Mouse (Mus musculus): ENCODE measurements at regions not wholly inside any gene's neighbourhood (a gene's known extent, or its start where the extent isn't known, plus 50 kb on each side); places are given as distances from the start of the nearest gene placed in this dataset.

DNA sequence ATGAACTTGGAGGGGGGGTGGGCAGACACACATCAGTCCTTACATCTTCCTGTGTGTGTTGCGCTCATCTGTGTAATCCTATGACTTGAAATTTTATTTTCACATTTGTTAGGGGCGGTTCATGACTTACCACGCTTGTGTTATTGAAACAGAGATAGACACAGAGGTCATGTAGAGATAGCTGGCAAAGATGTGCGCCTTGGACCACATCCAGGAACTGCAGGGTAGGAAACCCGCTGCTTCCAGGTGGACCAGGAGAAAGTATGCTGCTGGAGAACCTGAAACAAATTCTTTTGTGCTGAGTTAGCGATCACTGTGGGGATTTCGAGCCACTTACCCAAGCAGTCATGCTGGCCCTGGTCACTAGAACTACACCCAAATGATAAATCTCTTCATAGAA, 89.1 kb downstream of the Kcnj2 start:
- no peaks in the 10 kb centered on the region for H3K36me3 ChIP-seq (ENCODE audit: control insufficient read depth, insufficient read depth, low read length)
- 90% methylated on average over 7 of the region's 7 CpGs for WGBS
- no peaks in the 10 kb centered on the region for H3K4me1 ChIP-seq (ENCODE audit: control insufficient read depth, insufficient read depth, low read length)
- H3K27ac ChIP-seq (ENCODE audit: low read depth, low read length), result no peak overlapping the region
- H3K27me3 ChIP-seq (ENCODE audit: control insufficient read depth, insufficient read depth, low read length), result no peaks in the 10 kb centered on the region
- no peak overlapping the region for H3K4me2 ChIP-seq (ENCODE audit: low read depth, low read length)
- no peak overlapping the region for H3K4me3 ChIP-seq (ENCODE audit: low read depth, low read length)
- H3K9me3 ChIP-seq (ENCODE audit: control insufficient read depth, low read length), result no peaks in the 10 kb centered on the region
- ATAC-seq (ENCODE audit: low read depth), result no peak
- H3K9ac ChIP-seq (replicated peaks; ENCODE audit: low read depth, low read length), result no peak overlapping the region

GRCm38 (mm10) chr11:111155747-111156146, 89.8 kb downstream of the Kcnj2 start:
- ATAC-seq (ENCODE audit: low read depth), result no peak
- Histone ChIP-seq H3K27ac (ENCODE audit: low read depth, low read length) (no peak overlapping the region), H3K4me3 (ENCODE audit: low read depth, low read length) (no peak overlapping the region), H3K4me2 (ENCODE audit: low read depth, low read length) (no peak overlapping the region), H3K4me1 (ENCODE audit: control insufficient read depth, insufficient read depth, low read length) (no peaks in the 10 kb centered on the region), H3K9ac (replicated peaks; ENCODE audit: low read depth, low read length) (no peak overlapping the region), H3K36me3 (ENCODE audit: control insufficient read depth, insufficient read depth, low read length) (no peaks in the 10 kb centered on the region), H3K9me3 (ENCODE audit: control insufficient read depth, low read length) (no peaks in the 10 kb centered on the region), H3K27me3 (ENCODE audit: control insufficient read depth, insufficient read depth, low read length) (no peaks in the 10 kb centered on the region)
- 77% methylated on average over 7 of the region's 7 CpGs for WGBS

- WGBS, result 84% methylated on average over 2 of the region's 2 CpGs
- H3K4me2 ChIP-seq (ENCODE audit: low read depth, low read length), result no peak overlapping the region
- no peak overlapping the region for H3K4me3 ChIP-seq (ENCODE audit: low read depth, low read length)
- H3K9ac ChIP-seq (replicated peaks; ENCODE audit: low read depth, low read length), result no peak overlapping the region
- no peaks in the 10 kb centered on the region for H3K9me3 ChIP-seq (ENCODE audit: control insufficient read depth, low read length)
- ATAC-seq (ENCODE audit: low read depth), result no peak
- no peaks in the 10 kb centered on the region for H3K27me3 ChIP-seq (ENCODE audit: control insufficient read depth, insufficient read depth, low read length)
- no peak overlapping the region for H3K27ac ChIP-seq (ENCODE audit: low read depth, low read length)
- H3K4me1 ChIP-seq (ENCODE audit: control insufficient read depth, insufficient read depth, low read length), result no peaks in the 10 kb centered on the region
- H3K36me3 ChIP-seq (ENCODE audit: control insufficient read depth, insufficient read depth, low read length), result no peaks in the 10 kb centered on the region
These were observed 93.3 kb downstream of the Kcnj2 start for GRCm38 (mm10) chr11:111159299-111159698.

DNA sequence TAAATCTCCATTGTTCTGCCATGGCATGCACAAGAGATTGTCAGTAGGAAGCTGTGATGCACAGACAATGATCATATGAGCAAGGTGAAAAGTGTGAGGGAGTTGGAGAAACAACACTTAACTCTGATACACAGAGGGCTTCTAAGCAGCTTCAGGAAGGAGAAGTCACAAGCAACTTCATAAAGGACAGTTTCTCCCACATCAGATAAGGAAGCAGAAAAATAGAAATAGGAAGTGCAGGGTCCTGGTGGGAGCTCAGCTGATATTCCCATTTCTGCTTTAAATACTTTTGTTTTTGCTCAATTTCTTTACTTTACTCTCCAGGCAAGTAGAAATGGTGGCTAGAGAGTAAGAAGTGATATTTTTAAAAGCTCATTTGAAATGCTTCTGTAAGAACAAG, 98.9 kb downstream of the Kcnj2 start:
- no peak for ATAC-seq (ENCODE audit: low read depth)
- H3K4me1 ChIP-seq (ENCODE audit: control insufficient read depth, insufficient read depth, low read length), result no peaks in the 10 kb centered on the region
- H3K27ac ChIP-seq (ENCODE audit: low read depth, low read length), result no peak overlapping the region
- no peak overlapping the region for H3K4me3 ChIP-seq (ENCODE audit: low read depth, low read length)
- no peak overlapping the region for H3K4me2 ChIP-seq (ENCODE audit: low read depth, low read length)
- no peak overlapping the region for H3K9ac ChIP-seq (replicated peaks; ENCODE audit: low read depth, low read length)
- no peaks in the 10 kb centered on the region for H3K9me3 ChIP-seq (ENCODE audit: control insufficient read depth, low read length)
- H3K27me3 ChIP-seq (ENCODE audit: control insufficient read depth, insufficient read depth, low read length), result no peaks in the 10 kb centered on the region
- no peaks in the 10 kb centered on the region for H3K36me3 ChIP-seq (ENCODE audit: control insufficient read depth, insufficient read depth, low read length)

DNA sequence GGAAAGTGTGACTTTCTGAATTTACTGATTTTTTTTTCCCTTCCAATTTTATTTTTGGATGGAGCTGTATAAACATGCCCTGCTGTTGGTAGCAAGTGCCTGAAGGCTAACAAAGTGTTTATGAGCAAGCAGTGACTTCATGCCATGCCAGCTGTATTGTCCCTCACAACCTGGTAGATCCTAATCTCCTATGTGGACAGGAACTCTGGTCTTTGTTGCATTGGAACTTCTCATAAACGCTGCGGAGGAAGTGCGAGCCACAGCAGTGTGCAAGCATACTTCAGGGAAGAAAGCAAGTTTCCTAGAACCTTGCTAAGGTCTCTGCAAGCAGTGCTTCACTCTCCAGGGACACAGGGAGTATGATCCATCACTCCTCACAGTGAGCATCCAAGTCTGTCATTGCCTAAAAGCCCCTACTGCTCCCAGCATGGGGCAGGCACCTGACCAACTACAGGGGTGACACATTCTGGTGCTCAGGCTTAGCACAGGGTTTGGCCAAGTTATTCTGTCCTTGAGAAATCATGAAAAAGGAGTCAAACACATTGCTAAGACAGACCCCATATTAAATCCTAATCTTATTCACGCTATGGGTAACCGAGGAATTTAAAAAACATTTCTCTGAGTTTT, 104.3 kb downstream of the Kcnj2 start:
- no peak overlapping the region for H3K4me2 ChIP-seq (ENCODE audit: low read depth, low read length)
- WGBS, result 92% methylated on average over 5 of the region's 5 CpGs
- H3K27me3 ChIP-seq (ENCODE audit: control insufficient read depth, insufficient read depth, low read length), result no peaks in the 10 kb centered on the region
- no peak overlapping the region for H3K4me3 ChIP-seq (ENCODE audit: low read depth, low read length)
- H3K9ac ChIP-seq (replicated peaks; ENCODE audit: low read depth, low read length), result no peak overlapping the region
- no peak overlapping the region for H3K27ac ChIP-seq (ENCODE audit: low read depth, low read length)
- H3K4me1 ChIP-seq (ENCODE audit: control insufficient read depth, insufficient read depth, low read length), result no peaks in the 10 kb centered on the region
- ATAC-seq (ENCODE audit: low read depth), result no peak
- H3K36me3 ChIP-seq (ENCODE audit: control insufficient read depth, insufficient read depth, low read length), result no peaks in the 10 kb centered on the region
- no peaks in the 10 kb centered on the region for H3K9me3 ChIP-seq (ENCODE audit: control insufficient read depth, low read length)

- Histone ChIP-seq H3K27ac (ENCODE audit: low read depth, low read length) (no peak overlapping the region), H3K4me2 (ENCODE audit: low read depth, low read length) (no peak overlapping the region), H3K4me3 (ENCODE audit: low read depth, low read length) (no peak overlapping the region), H3K4me1 (ENCODE audit: control insufficient read depth, insufficient read depth, low read length) (no peaks in the 10 kb centered on the region), H3K9me3 (ENCODE audit: control insufficient read depth, low read length) (no peaks in the 10 kb centered on the region), H3K36me3 (ENCODE audit: control insufficient read depth, insufficient read depth, low read length) (no peaks in the 10 kb centered on the region), H3K9ac (replicated peaks; ENCODE audit: low read depth, low read length) (no peak overlapping the region), H3K27me3 (ENCODE audit: control insufficient read depth, insufficient read depth, low read length) (no peaks in the 10 kb centered on the region)
- WGBS, result 96% methylated on average over 4 of the region's 4 CpGs
- no peak for ATAC-seq (ENCODE audit: low read depth)
These were observed 107.6 kb downstream of the Kcnj2 start for GRCm38 (mm10) chr11:111173525-111173924.

DNA sequence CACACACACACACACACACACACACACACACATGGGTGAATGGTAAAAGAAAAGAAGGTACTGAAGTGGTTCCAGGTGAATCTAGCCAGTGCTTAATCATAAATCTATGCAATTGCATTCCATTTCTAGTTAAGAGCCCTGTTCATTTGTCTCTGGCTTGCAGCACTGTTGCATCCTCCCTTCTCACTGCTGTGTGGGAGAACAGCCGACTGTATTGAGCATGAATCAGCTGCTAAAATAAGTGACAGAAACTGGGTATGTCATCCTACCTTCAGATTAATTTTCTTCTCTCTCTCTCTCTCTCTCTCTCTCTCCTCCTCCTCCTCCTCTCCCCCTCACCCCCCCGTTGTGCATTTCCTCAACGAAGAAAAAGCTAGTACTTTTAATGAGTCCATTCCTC, 109.6 kb downstream of the Kcnj2 start:
- ATAC-seq (ENCODE audit: low read depth), result no peak
- no peaks in the 10 kb centered on the region for H3K36me3 ChIP-seq (ENCODE audit: control insufficient read depth, insufficient read depth, low read length)
- no peak overlapping the region for H3K4me2 ChIP-seq (ENCODE audit: low read depth, low read length)
- H3K4me3 ChIP-seq (ENCODE audit: low read depth, low read length), result no peak overlapping the region
- WGBS, result 58% methylated on average over 3 of the region's 3 CpGs
- no peaks in the 10 kb centered on the region for H3K9me3 ChIP-seq (ENCODE audit: control insufficient read depth, low read length)
- H3K9ac ChIP-seq (replicated peaks; ENCODE audit: low read depth, low read length), result no peak overlapping the region
- H3K27ac ChIP-seq (ENCODE audit: low read depth, low read length), result no peak overlapping the region
- H3K4me1 ChIP-seq (ENCODE audit: control insufficient read depth, insufficient read depth, low read length), result no peaks in the 10 kb centered on the region
- no peaks in the 10 kb centered on the region for H3K27me3 ChIP-seq (ENCODE audit: control insufficient read depth, insufficient read depth, low read length)

DNA sequence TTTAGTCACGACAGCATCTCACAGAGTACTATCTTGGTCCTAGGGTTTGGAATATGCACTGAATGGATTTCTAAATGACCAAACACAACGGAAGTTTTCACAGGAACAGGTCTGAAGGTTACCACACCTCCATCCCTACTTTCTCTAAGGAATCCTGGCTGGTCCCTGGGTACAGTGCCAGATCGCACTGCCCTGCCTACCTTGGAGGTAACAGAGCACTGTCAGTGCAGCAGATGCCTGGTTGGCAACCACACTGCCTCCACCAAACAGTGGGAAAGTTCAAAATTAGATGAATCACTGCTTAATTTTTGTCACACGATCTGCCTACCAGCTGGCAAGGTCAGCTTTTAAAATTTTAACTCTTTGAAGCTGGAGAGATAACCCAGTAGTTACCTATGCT, 111.6 kb downstream of the Kcnj2 start:
- H3K9ac ChIP-seq (replicated peaks; ENCODE audit: low read depth, low read length), result no peak overlapping the region
- WGBS, result 84% methylated on average over 4 of the region's 4 CpGs
- no peak for ATAC-seq (ENCODE audit: low read depth)

DNA sequence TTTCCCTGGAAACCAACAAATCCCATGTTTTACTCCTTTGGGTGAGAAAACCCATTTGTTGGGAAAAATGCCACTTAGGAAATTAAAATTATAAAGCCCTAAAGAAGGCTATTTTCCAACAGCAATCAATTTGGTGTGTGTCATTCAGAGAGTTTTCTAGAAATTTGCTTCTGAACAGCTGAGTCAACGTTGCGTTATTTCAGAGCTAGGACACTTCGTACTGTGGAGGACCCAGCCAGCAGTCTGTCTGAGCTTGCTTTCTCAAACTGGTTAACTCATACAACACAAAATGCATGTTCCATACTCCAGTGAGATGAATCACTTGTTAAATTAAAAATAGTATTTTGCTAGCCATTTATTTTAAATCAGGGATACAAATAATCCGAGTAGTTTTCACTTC, 131.5 kb downstream of the Kcnj2 start:
- WGBS, result 87% methylated on average over 4 of the region's 4 CpGs
- no peaks in the 10 kb centered on the region for H3K4me1 ChIP-seq (ENCODE audit: control insufficient read depth, insufficient read depth, low read length)
- no peaks in the 10 kb centered on the region for H3K9me3 ChIP-seq (ENCODE audit: control insufficient read depth, low read length)
- H3K9ac ChIP-seq (replicated peaks; ENCODE audit: low read depth, low read length), result no peak overlapping the region
- no peaks in the 10 kb centered on the region for H3K27me3 ChIP-seq (ENCODE audit: control insufficient read depth, insufficient read depth, low read length)
- H3K36me3 ChIP-seq (ENCODE audit: control insufficient read depth, insufficient read depth, low read length), result no peaks in the 10 kb centered on the region
- H3K4me3 ChIP-seq (ENCODE audit: low read depth, low read length), result no peak overlapping the region
- no peak for ATAC-seq (ENCODE audit: low read depth)
- no peak overlapping the region for H3K4me2 ChIP-seq (ENCODE audit: low read depth, low read length)
- no peak overlapping the region for H3K27ac ChIP-seq (ENCODE audit: low read depth, low read length)

More for the DNA sequence above, 111.6 kb downstream of the Kcnj2 start:
- no peaks in the 10 kb centered on the region for H3K36me3 ChIP-seq (ENCODE audit: control insufficient read depth, insufficient read depth, low read length)
- no peaks in the 10 kb centered on the region; the same call in 1 of the 2 replicates for H3K9me3 ChIP-seq (ENCODE audit: control insufficient read depth, low read length)
- H3K4me3 ChIP-seq (ENCODE audit: low read depth, low read length), result no peak overlapping the region
- H3K4me1 ChIP-seq (ENCODE audit: control insufficient read depth, insufficient read depth, low read length), result no peaks in the 10 kb centered on the region
- H3K4me2 ChIP-seq (ENCODE audit: low read depth, low read length), result no peak overlapping the region
- no peaks in the 10 kb centered on the region for H3K27me3 ChIP-seq (ENCODE audit: control insufficient read depth, insufficient read depth, low read length)
- no peak overlapping the region for H3K27ac ChIP-seq (ENCODE audit: low read depth, low read length)

All from neural tube, embryonic 14.5 days (tissue).